Mouse (Mus musculus): ENCODE results near the gene Ip6k3.

- TF ChIP-seq MAX (IDR thresholded peaks at IDR 0.05; ENCODE audit: low read depth) (no peak), CEBPB (IDR thresholded peaks at IDR 0.05; ENCODE audit: insufficient read depth, poor library complexity, severe bottlenecking) (no peak), POLR2AphosphoS2 (IDR thresholded peaks at IDR 0.05; ENCODE audit: insufficient read length, low read depth) (no peak), TCF12 (IDR thresholded peaks at IDR 0.05; ENCODE audit: insufficient read depth, poor library complexity, severe bottlenecking) (no peak), POLR2A (IDR thresholded peaks at IDR 0.05; ENCODE audit: insufficient read length, low read depth) (no peak), MYOD1 (IDR thresholded peaks at IDR 0.05; ENCODE audit: control insufficient read depth in 1 of 3, insufficient read length in 2 of 3, low read depth in 2 of 3) (no peak), USF1 (IDR thresholded peaks at IDR 0.05; ENCODE audit: low read depth) (no peak), E2F4 (IDR thresholded peaks at IDR 0.05; ENCODE audit: insufficient read depth) (no peak), TCF3 (IDR thresholded peaks at IDR 0.05; ENCODE audit: insufficient read length, low read depth) (no peak), MYOG (IDR thresholded peaks at IDR 0.05; ENCODE audit: control insufficient read depth in 1 of 3, insufficient read depth in 1 of 3, insufficient read length in 2 of 3, low read depth in 2 of 3) (no peak)
Observed at GRCm38 (mm10) chr17:27202919-27203357, 35.3 kb upstream of the Ip6k3 start.

Data from myocyte (in vitro differentiated cells).